Mouse (Mus musculus) activated CD4-positive, CD25-positive, alpha-beta regulatory T cell, adult 4 months (primary cell): Measurements from ENCODE around the gene Zbtb40. TPM values are rescaled to one million over a fixed set of nuclear protein-coding genes. Genes with fewer than 3 reads are reported as not detected.

Experiments used
- ATAC-seq: one replicate; pipeline ENCODE4 v1.8.0; 2017
- polyA plus RNA-seq, 2 experiments: library from polyadenylated mRNA; unstranded; fragments of 100-300 nt; shearing (Covaris generic); gene quantifications; one replicate each; pipeline ENCODE4 v1.2.1; 2017

Gene Zbtb40
- polyA plus RNA-seq, 2 experiments from 2014 or later = 3.9 to 6.0 TPM

- ATAC-seq = no peak
Measured at GRCm38 (mm10) chr4:137032456-137032855, 16.1 kb downstream of the Zbtb40 start.

GRCm38 (mm10) chr4:137031319-137031718, 17.3 kb downstream of the Zbtb40 start:
- no peak for ATAC-seq

- ATAC-seq = no peak
Measured at GRCm38 (mm10) chr4:137029348-137029747, 19.3 kb downstream of the Zbtb40 start.

GRCm38 (mm10) chr4:137027051-137027450, 21.6 kb downstream of the Zbtb40 start:
- ATAC-seq = no peak

- ATAC-seq = no peak
Measured at GRCm38 (mm10) chr4:137025570-137025969, 23.0 kb downstream of the Zbtb40 start.

GRCm38 (mm10) chr4:137025133-137025532, 23.5 kb downstream of the Zbtb40 start:
- ATAC-seq = no peak

- no peak for ATAC-seq
Measured at GRCm38 (mm10) chr4:137020065-137020464, 28.5 kb downstream of the Zbtb40 start.

GRCm38 (mm10) chr4:137015934-137016333, 32.7 kb downstream of the Zbtb40 start:
- no peak for ATAC-seq

GRCm38 (mm10) chr4:137015476-137015856, 33.1 kb downstream of the Zbtb40 start:
- ATAC-seq = no peak

GRCm38 (mm10) chr4:137014654-137015475, 33.7 kb downstream of the Zbtb40 start:
- no peak for ATAC-seq

GRCm38 (mm10) chr4:137014124-137014523, 34.5 kb downstream of the Zbtb40 start:
- ATAC-seq = no peak

GRCm38 (mm10) chr4:137006966-137007365, 41.6 kb downstream of the Zbtb40 start:
- no peak for ATAC-seq

GRCm38 (mm10) chr4:137001825-137002224, 46.8 kb downstream of the Zbtb40 start:
- no peak for ATAC-seq

GRCm38 (mm10) chr4:137001020-137001419, 47.6 kb downstream of the Zbtb40 start:
- no peak for ATAC-seq

- ATAC-seq = no peak
Measured at GRCm38 (mm10) chr4:136998371-136998770, 50.2 kb downstream of the Zbtb40 start.

GRCm38 (mm10) chr4:136997723-136998345, 50.8 kb downstream of the Zbtb40 start:
- no peak for ATAC-seq

- no peak for ATAC-seq
Measured at GRCm38 (mm10) chr4:136996933-136997332, 51.7 kb downstream of the Zbtb40 start.

- ATAC-seq = no peak
Measured at GRCm38 (mm10) chr4:136995361-136995760, 53.2 kb downstream of the Zbtb40 start.

- no peak for ATAC-seq
Measured at GRCm38 (mm10) chr4:136981993-136982695, 66.5 kb downstream of the Zbtb40 start.

- no peak for ATAC-seq
Measured at GRCm38 (mm10) chr4:136981347-136981746, 67.3 kb downstream of the Zbtb40 start.

GRCm38 (mm10) chr4:136980921-136981320, 67.7 kb downstream of the Zbtb40 start:
- ATAC-seq = no peak

GRCm38 (mm10) chr4:136977244-136977643, 71.4 kb downstream of the Zbtb40 start:
- ATAC-seq = no peak

- ATAC-seq = no peak
Measured at GRCm38 (mm10) chr4:136970939-136971338, 77.7 kb downstream of the Zbtb40 start.
